Mouse (Mus musculus): Measurements from ENCODE around the gene Cenpn.

Cenpn gene

DNA sequence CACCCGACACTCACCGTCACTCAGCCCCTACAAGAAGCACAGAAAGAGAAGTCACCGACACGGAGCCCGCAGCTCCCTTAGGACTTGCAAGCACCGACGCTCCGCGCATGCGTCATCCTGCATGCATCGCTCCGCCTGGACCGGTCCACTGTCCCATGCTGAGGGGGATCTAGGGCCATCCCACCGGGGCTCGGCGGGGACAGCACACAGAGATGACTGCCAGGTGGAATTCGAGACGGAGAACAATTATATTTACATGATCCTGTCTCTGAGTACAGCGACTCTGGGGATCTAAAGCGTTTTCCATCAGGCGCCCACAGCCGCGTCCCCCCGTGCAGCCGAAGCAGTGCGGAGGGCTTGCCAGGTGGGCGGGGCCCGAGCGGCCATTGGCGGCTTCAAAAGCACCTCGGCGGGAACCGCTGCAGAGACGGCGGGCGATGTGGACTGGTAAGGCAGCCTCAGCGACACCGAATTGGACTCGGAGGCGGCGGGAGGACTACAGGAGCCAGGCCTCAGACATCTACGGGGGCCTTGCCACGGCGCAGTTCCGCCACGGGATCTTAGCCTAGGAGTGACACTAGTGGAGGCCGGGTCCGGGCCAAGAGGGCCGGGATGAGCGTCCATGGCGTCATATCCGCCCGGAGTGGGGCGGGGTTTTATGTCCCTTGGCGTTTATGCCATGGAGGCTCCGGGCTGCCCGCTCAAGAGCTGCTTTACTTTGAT is at the start of gene Cenpn, which contains the start of gene Cmc2:
Gene Cenpn, plus strand, starts transcription at position 394 of the 723 bp plus-strand sequence.
Gene Cmc2, minus strand, starts transcription at position 119 of the 723 bp plus-strand sequence.
- peak; percentile 82 to 85 for DNase-seq (ENCODE audit: low spot score in 2 of 2)

DNA sequence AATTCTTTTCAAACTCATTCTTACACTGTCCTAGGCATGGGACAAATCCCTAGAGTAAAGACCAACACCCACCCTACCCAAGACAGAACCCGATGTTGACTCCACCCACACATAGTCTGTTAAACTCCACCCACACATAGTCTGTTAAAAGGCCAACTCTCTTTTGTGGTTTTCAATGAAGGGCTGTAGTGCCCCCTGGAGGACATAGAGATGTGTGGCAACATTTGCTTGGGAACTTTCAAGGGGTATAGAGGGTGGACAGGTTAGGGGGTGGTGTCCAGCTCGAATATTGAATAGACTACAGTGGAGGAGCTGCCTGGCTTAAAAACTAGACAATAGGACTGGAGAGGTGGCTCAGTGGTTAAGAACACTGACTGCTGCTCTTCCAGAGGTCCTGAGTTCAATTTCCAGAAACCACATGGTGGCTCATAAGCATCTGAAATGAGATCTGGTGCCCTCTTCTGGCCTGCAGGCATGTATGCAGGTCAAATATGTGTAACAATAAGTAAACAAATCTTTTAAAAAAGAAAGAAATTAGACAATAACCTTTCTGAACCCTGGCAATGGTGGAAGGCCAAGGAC is 48.7 kb upstream of the Cenpn start:
- no peak for DNase-seq (ENCODE audit: low spot score in 2 of 2)

DNA sequence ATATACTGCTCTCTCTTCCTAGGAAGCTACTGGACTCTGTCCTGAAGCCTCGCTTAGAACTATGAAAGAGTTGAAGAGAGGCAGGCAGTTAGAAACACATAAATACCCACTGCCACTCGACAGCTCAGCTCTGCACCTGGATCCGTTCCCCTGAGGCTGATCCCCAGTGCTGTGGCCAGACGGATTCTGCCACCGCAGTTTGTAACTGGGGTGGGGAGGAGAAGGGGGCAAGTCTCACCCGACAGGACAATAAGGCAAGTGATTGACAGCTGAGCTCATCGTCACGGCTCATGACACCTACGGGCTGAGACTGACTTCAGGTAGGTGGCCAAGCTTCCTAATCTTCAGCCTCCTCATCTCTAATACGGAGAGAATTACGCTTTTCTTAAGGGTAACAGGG is 47.9 kb upstream of the Cenpn start:
- no peak for DNase-seq (ENCODE audit: low spot score in 2 of 2)

DNA sequence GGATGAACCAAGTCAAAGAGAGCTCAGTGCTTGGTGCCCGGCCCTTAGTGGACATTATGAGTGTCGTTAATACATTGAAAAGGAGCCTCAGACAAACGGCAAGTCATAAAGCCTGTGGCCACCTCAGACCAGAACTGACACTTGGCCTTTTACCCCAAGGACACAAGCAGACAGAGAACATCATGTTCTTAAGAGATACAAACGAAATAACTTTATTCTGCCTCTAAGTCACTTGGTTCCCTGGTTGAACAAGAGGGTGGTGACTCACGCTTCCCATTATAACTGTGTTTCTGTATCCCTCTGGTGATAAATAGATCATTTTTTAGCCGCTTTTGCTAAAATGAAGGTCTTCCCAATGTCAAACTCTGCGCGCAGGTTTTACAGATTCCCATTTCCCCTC is 47.5 kb upstream of the Cenpn start:
- no peak for DNase-seq (ENCODE audit: low spot score in 2 of 2)

DNA sequence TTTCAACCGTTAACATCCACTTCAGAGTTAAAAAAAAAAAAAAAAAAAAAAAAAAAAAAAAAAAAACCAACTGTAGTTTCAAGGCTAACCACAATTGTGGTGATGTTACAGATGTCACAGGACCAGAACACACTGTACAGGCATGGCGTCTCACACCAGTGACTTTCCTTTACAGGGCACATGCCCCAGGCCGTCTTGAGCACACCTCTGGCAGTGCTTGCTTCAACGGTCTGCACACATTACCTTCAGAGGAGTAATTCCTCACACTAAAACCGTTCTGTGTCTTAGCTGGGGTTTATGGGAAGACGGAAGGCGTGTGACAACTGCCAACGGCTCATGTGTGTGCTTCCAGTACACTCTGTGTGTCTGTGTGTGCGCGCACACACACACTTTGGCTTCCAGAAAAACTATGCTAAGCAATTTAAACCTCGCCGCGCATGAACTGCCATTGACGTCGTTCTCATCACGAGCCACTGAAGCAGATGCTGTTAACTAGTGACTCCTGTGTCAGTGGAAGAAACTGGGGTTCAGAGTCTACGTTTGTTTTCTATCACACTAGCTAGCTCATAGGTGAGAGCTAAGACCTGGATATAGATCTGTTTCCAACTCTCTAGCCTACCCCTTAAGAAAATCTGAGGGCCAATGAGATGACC is 45.6 kb upstream of the Cenpn start:
- no peak for DNase-seq (ENCODE audit: low spot score in 2 of 2)

DNA sequence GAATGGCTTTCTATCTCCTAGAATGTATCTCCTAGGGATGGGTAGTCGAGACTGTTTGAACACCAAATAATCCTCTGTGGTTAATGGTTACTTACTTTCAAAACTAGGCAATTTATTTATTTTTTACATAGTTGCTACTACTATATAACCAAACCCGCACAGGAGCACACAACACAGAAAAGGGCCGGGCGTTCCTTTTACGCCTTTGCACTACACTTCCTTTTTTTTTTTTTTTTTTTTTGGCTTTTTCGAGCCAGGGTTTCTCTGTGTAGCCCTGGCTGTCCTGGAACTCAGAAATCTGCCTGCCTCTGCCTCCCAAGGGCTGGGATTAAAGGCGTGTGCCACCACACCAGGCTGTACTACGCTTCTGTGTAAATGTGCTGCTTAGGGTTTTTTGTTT is 40.1 kb upstream of the Cenpn start:
- DNase-seq (ENCODE audit: low spot score in 2 of 2) = no peak

DNA sequence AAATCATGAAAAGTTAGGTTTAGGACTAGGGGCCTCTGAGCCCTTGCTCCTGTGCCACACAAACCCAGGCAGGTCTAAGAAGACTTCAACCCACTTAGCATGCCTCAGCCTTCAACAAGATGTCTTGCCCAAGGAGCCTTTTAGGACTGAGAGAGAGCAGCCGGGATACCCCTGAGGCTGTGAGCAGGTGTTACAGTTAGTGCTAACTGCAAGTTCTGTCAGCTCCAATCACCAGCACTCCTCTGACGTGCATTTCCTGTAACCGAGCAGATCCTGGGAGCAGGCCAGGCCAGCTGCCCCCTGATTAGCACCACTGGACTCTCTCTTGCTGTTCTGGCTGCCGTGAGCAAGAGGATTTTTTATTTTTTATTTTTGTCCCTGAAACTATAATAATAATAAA is 33.7 kb upstream of the Cenpn start:
- DNase-seq (ENCODE audit: low spot score in 2 of 2) = no peak

DNA sequence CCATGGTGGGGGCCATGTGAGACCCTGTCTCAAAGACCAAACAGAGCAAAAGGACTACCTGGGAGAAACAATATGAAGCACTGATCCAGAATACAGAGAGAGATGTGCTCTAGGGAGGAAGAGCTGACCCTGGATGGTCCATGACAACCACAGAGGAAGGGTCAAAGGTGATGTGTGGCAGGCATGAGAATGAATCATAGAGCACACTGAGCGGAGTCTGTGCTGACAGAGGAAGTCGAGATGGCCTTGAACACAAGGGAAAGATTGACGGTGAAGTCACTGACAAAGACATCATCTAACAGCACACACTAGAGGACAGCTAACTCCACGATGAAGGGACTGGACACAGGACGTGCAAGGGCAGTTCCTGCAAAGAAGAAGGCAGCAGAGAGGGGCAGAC is 30.1 kb upstream of the Cenpn start:
- DNase-seq (ENCODE audit: low spot score in 2 of 2) = no peak

DNA sequence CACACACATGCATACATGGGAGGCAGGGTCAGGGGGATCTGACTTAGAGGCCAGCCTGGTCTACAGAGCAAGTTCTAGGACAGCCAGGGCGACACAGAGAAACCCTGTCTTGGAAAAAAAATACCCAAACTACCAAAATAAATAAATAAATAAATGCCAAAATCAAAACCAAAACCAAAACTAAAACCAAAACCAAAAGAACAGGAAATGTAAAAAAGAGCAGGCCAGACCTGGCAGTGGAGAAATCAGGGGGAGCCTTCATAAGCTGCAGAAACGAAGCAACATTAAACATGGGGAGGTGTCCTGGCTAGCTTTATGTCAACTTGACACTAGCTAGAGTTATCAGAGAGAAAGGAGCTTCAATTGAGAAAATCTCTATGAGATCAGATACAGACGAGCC is 29.4 kb upstream of the Cenpn start:
- no peak for DNase-seq (ENCODE audit: low spot score in 2 of 2)

DNA sequence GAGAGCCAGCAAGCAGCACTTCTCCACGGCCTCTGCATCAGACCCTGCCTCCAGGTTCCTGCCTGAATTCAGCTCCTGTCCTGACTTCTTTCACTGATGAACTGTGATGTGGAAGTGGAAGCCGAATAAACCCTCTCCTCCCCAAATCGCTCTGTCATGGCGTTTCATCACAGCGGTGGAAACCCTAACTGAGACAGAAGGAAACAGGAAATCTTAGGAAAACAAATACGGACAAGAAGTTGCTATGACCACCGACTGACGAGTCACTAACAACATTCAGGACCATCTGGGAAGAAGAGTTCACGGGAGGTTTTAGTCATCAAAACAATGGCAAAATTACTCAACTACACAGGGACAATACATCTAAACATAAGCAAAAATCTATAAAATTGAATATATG is 28.9 kb upstream of the Cenpn start:
- no peak for DNase-seq (ENCODE audit: low spot score in 2 of 2)

DNA sequence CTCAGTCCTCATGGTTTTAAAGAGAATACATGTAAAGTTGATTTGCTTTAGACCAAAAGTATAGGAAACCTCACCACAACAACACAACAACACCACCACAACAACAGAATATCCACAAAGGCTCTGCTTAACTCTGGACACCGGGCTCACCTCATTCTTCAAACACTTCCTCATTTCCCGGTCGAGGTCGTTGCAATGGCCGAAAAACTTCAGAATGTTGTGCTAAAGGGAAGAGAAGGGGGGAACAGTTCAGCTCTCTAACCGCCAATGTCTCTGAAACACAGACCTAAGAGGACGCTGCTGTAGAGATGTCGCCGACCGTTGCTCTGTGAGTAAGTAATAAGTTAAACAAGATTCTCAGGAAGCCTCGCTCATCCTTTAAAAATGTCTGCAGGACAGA is 27.6 kb upstream of the Cenpn start:
- no peak for DNase-seq (ENCODE audit: low spot score in 2 of 2)

DNA sequence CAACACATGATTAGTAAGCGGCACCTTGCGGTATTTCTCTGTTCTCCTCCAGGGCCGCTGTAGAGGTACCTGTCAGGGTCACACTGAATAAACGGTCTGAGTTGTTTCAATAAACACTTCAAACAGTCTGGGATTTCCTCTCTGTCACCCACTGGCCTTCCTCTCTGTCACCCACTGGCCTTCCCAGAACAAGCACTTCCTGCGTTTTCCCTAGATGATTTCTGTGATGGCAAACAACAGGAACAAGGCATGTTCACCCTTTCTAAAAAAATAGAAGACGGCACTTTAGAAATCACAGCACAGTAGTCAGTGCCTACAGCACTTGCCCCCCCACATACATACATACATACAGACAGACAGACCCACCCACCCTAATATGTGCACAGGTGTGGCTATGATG is 26.0 kb upstream of the Cenpn start:
- no peak for DNase-seq (ENCODE audit: low spot score in 2 of 2)

DNA sequence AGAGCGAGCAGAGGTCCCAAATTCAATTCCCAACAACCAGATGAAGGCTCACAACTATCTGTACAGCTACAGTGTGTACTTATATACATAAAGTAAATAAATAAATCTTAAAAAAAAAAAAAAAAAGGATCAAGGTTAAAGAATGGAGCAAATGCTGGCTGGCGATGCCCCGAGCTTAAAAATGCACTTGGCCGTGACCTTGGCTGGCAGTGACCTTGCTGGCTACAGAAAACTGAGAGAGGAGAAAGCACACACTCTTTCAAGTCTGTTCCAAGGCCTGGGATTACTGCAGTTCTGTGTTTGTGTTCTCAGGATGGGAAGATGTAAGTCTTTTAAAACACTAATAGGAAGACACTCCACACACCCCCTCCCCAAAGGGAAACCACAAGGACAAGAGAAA is 16.8 kb upstream of the Cenpn start:
- DNase-seq (ENCODE audit: low spot score in 2 of 2) = no peak

DNA sequence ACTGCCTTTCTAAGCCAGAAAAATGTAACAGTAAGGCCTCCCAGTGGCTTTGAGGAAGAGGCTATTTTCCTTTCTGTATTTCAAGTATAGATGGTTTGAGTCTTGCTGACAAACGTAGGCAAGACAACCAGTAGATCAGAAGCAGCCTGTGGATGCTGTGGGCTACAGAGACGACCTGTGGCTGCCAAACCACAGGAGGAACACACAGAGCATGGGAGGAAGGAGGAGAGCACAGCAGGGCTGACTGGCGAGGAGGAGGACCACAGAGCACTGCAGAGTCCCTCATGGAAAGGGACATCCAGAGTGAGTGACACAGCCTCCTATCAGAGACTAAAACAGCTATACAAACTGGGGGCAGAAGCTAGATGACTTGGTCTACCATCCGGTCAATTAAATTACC is 16.3 kb upstream of the Cenpn start:
- DNase-seq (ENCODE audit: low spot score in 2 of 2) = no peak

DNA sequence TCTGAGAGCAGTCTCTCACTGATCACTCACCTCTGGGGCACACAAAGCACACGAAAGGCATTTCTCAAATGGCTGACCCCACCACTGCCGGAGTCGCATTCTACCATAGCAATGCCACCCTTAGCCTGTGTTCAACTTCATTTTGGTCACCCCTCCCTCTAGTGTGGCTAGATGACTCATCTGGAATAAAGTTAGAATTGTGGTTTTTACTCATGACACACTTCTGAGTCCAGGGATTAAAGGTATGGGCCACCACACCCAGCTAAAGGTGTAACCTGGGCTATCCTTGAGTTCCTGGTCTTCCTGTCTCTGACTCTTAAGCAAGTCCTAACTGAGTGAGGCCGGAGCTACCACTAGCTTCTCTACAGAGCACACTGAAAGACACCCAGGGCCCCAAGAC is 15.7 kb upstream of the Cenpn start:
- DNase-seq (ENCODE audit: low spot score in 2 of 2) = no peak

DNA sequence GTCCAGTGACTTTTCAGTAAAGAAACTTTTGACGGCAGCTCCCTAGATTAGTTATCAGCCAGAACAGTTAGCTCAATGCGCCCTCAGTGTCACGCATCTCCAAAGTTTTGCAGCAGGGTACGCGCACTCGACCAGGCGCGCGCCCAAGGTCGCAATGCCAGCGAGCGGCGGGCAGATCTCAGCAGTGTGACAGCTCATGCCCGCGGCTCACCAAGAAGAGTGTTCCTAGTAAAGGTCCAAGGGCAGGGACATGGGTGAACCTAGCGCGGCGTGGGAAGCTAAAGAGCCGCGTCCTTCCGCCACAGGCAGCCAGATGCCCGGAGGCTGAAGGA is 559 bp upstream of the Cenpn start:
- DNase-seq (ENCODE audit: low spot score in 2 of 2) = no peak

DNA sequence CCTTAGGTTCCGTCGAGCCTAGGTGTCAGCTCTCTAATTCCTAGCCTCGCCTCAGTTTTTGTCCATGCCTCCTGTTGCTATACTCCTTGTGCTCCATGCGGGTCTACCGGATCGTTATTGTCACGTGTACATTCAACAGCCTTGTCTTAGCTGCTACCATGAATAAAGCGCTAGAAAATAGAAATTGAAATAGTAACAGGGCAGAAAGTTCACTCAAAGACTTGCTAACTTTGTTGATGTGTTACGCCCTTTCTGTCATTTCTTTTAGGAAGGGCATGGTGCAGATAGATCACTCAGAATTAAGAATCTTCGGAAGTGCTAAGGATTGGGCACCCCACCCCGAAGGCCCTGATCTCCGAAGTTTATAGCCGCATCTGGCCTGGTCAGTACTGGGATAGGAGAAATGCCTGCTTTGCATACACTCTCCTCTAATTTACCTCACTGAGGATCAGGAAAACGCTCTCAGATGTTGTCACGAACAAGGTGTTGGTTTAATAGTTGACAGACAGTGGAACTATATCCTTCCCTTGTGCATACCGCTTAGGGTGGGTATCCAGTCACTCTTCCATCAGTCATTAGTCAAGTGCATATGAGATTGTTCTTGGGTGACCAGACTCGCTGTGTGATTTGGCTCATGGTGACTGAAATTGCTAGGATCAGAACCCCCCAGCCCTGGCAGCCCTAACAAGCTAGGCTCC is 679 bp downstream of the Cenpn start:
- no peak for DNase-seq (ENCODE audit: low spot score in 2 of 2)

DNA sequence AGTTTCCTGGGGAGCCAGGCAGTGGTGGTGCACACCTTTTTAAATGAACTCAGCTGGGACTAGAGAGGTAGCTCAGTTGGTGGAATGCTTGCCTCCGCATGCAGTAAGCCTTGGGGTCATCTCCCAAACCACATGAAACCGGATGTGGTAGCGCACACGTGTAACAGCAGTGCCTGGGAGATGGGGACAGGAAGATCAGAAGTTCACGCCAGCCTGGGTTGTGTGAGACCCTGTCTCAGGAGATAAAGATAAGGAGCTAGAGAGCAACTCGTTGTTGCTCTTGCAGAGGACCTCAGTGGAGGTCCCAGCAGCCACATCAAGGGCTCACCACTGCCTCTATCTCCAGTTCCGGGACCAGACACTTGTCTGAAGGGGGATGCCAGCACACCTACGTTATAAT is 2.0 kb downstream of the Cenpn start:
- no peak for DNase-seq (ENCODE audit: low spot score in 2 of 2)

DNA sequence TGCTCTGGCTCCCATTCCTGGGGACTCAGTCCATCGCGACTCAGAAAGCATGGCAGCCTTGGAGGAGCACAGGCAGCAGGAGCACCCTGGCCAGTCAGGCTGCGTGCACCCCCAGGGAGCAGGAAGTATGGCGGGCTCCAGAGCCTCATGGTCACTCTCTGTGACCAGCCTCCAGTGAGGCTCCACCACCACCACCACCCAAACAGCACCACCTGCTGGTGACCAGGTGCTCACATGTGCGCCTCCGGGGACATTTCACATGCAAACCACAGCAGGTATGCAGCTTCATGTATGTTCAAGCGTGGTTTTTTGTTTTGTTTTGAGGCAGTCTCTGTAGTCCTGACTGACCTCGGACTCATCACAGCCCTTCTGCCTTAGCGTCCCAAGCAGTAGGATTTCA is 6.3 kb downstream of the Cenpn start:
- no peak for DNase-seq (ENCODE audit: low spot score in 2 of 2)

DNA sequence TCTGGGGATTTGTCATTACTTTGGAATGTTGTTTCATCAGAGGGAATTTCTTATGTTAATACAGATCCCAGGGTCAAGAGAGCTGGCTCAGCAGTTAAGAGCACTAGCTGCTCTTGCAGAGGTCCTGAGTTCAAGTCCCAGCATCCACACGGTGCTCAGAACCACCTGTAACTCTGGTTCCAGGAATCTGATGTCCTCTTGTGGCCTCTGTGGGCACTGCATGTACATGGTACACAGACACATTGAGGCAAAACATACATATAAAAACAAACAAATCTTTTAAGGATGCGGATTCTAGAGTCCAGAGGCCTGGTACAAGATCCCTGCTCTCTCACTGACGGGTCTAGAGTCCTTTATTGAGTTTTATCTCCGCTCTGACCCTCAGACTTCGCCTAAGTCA is 7.1 kb downstream of the Cenpn start:
- DNase-seq (ENCODE audit: low spot score in 2 of 2) = no peak

DNA sequence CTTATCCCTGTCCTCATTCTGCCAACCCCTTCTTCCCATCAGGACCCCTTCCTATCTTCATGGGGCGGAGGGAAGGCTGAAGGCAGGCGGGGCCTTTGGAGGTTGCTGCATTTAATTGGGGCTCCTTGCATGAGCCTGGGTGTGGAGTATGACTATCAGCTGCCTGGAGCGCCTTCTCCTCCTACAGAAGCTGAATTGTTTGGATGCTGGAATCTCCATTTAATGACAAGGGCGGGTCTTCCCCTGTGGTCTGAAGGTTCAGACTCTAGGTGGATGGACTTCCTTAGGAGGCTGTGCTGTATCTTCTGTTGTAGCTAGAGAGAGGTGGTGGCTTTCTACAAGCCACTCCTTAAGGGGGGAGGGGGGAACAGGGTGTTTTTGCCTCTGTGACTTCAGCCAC is 13.4 kb downstream of the Cenpn start:
- DNase-seq (ENCODE audit: low spot score in 2 of 2) = no peak

DNA sequence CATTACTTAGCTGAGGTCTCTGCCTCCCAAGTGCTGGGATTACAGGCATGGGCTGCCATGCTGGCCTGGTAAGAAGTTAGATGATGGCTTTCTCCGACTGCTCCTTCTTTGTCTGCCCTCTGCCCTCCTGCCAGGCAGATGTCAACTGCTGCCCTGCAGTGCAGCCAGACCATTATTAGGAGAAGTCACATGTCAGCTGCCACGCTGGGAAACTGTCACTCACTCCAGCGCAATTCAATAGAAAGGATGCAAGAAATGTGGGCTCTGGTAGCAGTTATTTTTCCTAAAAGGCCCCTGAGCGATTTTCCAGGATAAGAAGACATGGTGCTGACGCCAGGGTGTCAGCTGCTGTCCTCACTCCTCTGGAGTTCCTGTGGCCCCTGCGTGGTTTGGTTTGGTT is 14.0 kb downstream of the Cenpn start:
- no peak for DNase-seq (ENCODE audit: low spot score in 2 of 2)

All from frontal cortex, postnatal 25 days (tissue).